Mouse (Mus musculus) hindbrain, embryonic 16.5 days (tissue): ENCODE measurements at regions not wholly inside any gene's neighbourhood (a gene's known extent, or its start where the extent isn't known, plus 50 kb on each side); places are given as distances from the start of the nearest gene placed in this dataset.

Source experiments
- ATAC-seq: fragments of 200-750 bp; cut with Nextera tagmentation; 2 replicates; pipeline ENCODE4 v1.8.0; 2017; ENCODE audit warnings: moderate TSS enrichment, moderate library complexity
- H3K27ac ChIP-seq: fragments of 300-500 bp; sonication (generic); 2 replicates; pipeline ENCODE4 v1.5.1; 2014; ENCODE audit warnings: low read depth, mild to moderate bottlenecking, control low read depth, low read length, moderate library complexity
- H3K27me3 ChIP-seq: fragments of 300-500 bp; sonication (generic); replicated peaks from 2 replicates; pipeline ENCODE4 v1.6.1; 2014; ENCODE audit warnings: low read length; ENCODE audit not compliant: control insufficient read depth, insufficient read depth
- H3K36me3 ChIP-seq: fragments of 300-500 bp; sonication (generic); 2 replicates; pipeline ENCODE4 v1.6.1; 2014; ENCODE audit warnings: mild to moderate bottlenecking, low read length, moderate library complexity, mixed read lengths; ENCODE audit not compliant: control insufficient read depth, insufficient read depth
- H3K4me1 ChIP-seq: fragments of 300-500 bp; sonication (generic); 2 replicates; pipeline ENCODE4 v1.6.1; 2014; ENCODE audit warnings: low read depth, low read length; ENCODE audit not compliant: control insufficient read depth, insufficient read depth
- H3K4me2 ChIP-seq: fragments of 300-500 bp; sonication (generic); 2 replicates; pipeline ENCODE4 v1.6.1; 2014; ENCODE audit warnings: mild to moderate bottlenecking, low read length, control low read depth, moderate library complexity
- H3K4me3 ChIP-seq: fragments of 300-500 bp; sonication (generic); 2 replicates; pipeline ENCODE4 v1.5.1; 2014; ENCODE audit warnings: mild to moderate bottlenecking, low read length, control low read depth, moderate library complexity
- H3K9ac ChIP-seq: fragments of 300-500 bp; sonication (generic); 2 replicates; pipeline ENCODE4 v1.6.1; 2014; ENCODE audit warnings: low read depth, mild to moderate bottlenecking, control low read depth, low read length, moderate library complexity
- H3K9me3 ChIP-seq: fragments of 300-500 bp; sonication (generic); 2 replicates; pipeline ENCODE4 v1.6.1; 2014; ENCODE audit warnings: mild to moderate bottlenecking, low read length, moderate library complexity; ENCODE audit not compliant: control insufficient read depth
- WGBS: fragments of 180-500 bp; shearing (Covaris S2); extraction: QIAGEN DNeasy Blood & Tissue Kit; methylation state at CpG from one replicate; pipeline ENCODE4 v1.1.7; 2014; 5-methylcytosine and 5-hydroxymethylcytosine counted together

DNA sequence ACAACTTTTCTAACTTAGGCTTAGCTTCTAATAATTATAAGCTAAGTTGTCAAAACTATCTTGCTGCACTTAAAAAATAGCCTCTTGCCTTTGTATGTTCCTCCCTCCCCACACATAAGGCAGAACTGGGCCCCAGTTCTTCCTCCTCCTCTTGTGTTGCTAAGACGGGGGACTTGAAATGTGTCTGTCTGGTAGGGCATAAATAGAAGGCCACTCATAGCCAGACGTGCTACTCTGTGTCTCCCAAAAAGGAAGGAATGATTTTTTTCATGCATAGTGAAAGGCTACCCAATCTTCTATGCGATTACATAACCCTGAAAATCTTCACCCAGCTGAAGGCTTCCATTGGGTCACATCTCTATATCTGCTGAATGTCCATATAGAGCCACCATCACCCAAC, 183.5 kb downstream of the Hsfy2 start:
- no peak for ATAC-seq
- Histone ChIP-seq H3K36me3 (no peaks in the 10 kb centered on the region), H3K4me2 (no peak overlapping the region), H3K9ac (no peak overlapping the region), H3K4me1 (no peaks in the 10 kb centered on the region), H3K4me3 (no peak overlapping the region), H3K27ac (no peak overlapping the region), H3K9me3 (no peaks in the 10 kb centered on the region), H3K27me3 (no peaks in the 10 kb centered on the region)
- 76% methylated on average over 3 of the region's 3 CpGs for WGBS

DNA sequence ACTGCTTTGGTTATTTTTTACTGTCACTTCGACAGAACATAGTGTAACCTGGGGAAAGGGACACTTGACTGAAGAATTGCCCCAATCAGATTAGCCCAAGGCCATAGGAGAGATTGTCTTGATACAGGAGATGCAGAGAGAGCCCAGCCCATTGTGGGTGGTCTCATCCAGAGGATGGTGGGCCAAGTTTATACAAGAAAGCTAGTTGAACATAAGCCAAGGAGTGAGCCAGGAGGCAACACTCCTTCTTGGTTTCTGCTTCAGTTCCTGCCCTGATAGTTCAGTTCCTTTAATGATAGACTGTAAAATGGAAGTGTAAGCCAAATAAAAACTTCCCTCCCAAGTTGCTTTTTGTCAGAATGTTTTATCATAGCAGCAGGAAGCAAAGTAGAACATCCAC, 194.4 kb downstream of the Hsfy2 start:
- 75% methylated on average over 1 of the region's 1 CpGs for WGBS
- no peaks in the 10 kb centered on the region for H3K9me3 ChIP-seq
- H3K4me1 ChIP-seq: no peaks in the 10 kb centered on the region
- H3K4me2 ChIP-seq: no peak overlapping the region
- no peaks in the 10 kb centered on the region for H3K27me3 ChIP-seq
- no peak for ATAC-seq
- H3K36me3 ChIP-seq: no peaks in the 10 kb centered on the region
- no peak overlapping the region for H3K9ac ChIP-seq
- H3K4me3 ChIP-seq: no peak overlapping the region
- no peak overlapping the region for H3K27ac ChIP-seq

DNA sequence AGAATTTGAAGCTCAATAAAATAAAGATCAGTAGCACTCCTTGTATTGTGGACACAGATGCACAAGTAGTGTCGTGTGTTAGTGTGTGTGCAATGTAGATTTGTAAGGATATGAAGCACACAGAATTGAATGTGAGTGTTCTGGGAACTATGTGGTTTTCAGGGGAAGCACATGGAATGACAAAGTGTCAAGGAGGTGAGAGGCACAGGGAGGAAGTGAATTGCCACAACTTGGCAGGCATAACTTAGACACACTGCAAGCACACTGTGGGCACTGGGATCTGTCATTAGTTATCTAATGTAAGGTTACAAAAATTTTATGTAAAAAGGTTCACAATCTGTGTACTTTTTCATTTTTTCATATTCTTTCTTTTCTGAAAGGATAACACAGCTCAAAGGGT, 230.4 kb downstream of the Hsfy2 start:
- no peak overlapping the region for H3K4me2 ChIP-seq
- no peaks in the 10 kb centered on the region for H3K36me3 ChIP-seq
- no peak overlapping the region for H3K4me3 ChIP-seq
- H3K27me3 ChIP-seq: no peaks in the 10 kb centered on the region
- no peak overlapping the region for H3K9ac ChIP-seq
- WGBS: 92% methylated on average over 1 of the region's 1 CpGs
- no peaks in the 10 kb centered on the region for H3K9me3 ChIP-seq
- no peaks in the 10 kb centered on the region for H3K4me1 ChIP-seq
- ATAC-seq: no peak
- no peak overlapping the region for H3K27ac ChIP-seq

DNA sequence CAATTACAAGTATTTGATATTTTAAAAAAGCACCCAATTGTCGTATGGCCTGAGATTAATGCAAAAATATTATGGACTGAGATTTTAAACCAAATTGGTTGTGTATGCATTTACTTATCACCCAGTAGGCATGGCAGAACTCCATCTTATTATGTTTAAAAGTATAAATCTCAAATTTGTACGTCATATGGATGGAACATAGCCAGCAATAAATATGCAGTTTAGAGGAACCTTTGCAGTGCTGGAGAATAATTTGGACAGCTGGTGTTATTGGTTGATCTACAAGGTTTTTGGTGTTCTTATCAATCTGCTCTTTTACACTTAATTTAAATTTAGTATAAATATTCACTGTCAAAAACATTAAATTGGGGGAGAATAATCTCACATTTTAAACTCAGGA, 233.9 kb downstream of the Hsfy2 start:
- Histone ChIP-seq H3K27me3 (no peaks in the 10 kb centered on the region), H3K4me1 (no peaks in the 10 kb centered on the region), H3K9ac (no peak overlapping the region), H3K36me3 (no peaks in the 10 kb centered on the region), H3K9me3 (no peaks in the 10 kb centered on the region), H3K4me3 (no peak overlapping the region), H3K27ac (no peak overlapping the region), H3K4me2 (no peak overlapping the region)
- no peak for ATAC-seq
- WGBS: 91% methylated on average over 2 of the region's 2 CpGs

DNA sequence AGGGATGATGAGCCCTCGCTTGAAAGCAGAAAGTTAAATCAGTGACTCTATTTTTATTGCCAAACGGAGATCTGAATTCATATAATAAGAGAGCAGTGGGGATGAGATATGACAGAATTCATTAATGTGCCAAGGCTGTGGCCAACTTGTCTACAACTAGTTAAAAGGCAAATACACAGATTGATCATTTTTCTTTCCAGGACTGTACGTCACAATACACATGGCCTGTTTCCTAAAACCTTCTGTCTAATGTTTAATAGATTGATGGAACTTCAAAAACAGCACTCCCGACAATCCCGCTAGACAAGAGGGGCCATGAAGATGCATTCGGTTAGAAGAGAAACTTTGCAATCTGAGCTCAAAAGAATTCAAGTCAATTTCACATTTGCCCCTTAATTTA, 241.4 kb downstream of the Hsfy2 start:
- Histone ChIP-seq H3K4me3 (no peak overlapping the region), H3K4me2 (no peak overlapping the region), H3K27me3 (no peaks in the 10 kb centered on the region), H3K9ac (no peak overlapping the region), H3K27ac (no peak overlapping the region), H3K36me3 (no peaks in the 10 kb centered on the region), H3K4me1 (no peaks in the 10 kb centered on the region), H3K9me3 (no peaks in the 10 kb centered on the region)
- no peak for ATAC-seq
- 88% methylated on average over 6 of the region's 6 CpGs for WGBS

DNA sequence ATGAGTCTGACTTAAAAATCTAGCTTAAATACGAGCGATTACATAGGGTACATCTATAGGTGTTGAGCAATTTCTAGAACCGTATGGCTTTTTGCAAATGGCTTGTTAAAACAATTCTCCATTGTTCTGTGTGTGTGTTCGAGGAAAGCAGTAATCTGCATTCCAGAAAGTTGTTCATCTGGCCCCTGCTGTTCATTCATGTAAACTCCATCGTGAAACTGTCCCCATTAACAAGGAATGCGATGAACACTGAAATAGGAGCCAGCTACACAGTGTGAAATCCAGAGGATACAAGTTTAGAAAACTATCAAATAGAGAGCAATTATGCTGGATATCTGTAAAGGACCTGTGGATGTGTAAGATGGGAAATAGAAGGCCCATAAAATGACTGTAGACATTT, 250.1 kb downstream of the Hsfy2 start:
- no peak for ATAC-seq
- 56% methylated on average over 6 of the region's 6 CpGs for WGBS
- no peak overlapping the region for H3K27ac ChIP-seq
- no peaks in the 10 kb centered on the region for H3K27me3 ChIP-seq
- H3K9ac ChIP-seq: no peak overlapping the region
- H3K4me2 ChIP-seq: no peak overlapping the region
- H3K4me1 ChIP-seq: no peaks in the 10 kb centered on the region
- no peaks in the 10 kb centered on the region for H3K9me3 ChIP-seq
- H3K36me3 ChIP-seq: no peaks in the 10 kb centered on the region
- H3K4me3 ChIP-seq: no peak overlapping the region

DNA sequence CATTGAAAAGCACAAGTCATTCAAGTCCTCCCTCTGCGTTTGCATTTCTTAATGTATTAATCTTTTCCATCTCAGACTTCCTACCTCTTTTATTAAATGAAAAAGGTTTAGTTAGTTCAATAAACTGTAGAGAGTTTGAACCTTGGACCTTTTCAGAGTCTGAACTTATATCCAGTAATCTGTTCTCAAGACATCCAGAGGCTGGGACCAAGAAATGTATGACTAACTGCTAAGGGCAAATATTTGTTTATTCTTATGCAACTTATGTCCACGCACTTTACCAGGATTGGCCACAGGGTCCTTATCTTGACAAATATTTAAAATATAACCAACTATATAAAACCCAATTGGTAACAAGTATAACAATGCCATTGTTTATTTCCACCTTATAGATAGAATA, 270.9 kb downstream of the Hsfy2 start:
- WGBS: 90% methylated on average over 2 of the region's 2 CpGs
- H3K9ac ChIP-seq: no peak overlapping the region
- no peaks in the 10 kb centered on the region for H3K36me3 ChIP-seq
- H3K27ac ChIP-seq: no peak overlapping the region
- no peak overlapping the region for H3K4me2 ChIP-seq
- ATAC-seq: no peak
- no peaks in the 10 kb centered on the region for H3K4me1 ChIP-seq
- H3K27me3 ChIP-seq: no peaks in the 10 kb centered on the region
- no peak overlapping the region for H3K4me3 ChIP-seq
- no peaks in the 10 kb centered on the region for H3K9me3 ChIP-seq

DNA sequence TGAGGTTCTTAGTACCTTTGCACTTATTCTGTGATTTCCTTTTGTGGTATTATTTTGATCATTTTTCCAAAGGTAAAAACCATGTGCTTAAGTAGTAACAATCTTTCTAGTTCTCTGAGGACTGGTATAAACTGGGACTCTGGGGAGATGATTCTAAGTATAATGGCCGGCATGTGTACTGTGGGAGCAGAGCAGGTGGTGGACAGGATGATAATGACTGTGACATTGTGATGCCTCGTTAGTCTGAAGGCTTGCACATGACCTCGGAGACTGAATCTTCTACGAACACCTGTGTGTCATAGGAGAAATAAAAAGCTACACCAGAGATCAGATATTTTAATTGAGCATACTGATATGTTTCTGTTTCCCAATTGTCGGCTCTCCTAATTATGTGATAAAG, 276.4 kb downstream of the Hsfy2 start:
- no peak overlapping the region for H3K4me3 ChIP-seq
- no peak overlapping the region for H3K4me2 ChIP-seq
- H3K9ac ChIP-seq: no peak overlapping the region
- no peaks in the 10 kb centered on the region for H3K9me3 ChIP-seq
- no peaks in the 10 kb centered on the region for H3K36me3 ChIP-seq
- no peaks in the 10 kb centered on the region for H3K4me1 ChIP-seq
- WGBS: 50% methylated on average over 5 of the region's 5 CpGs
- no peak overlapping the region for H3K27ac ChIP-seq
- no peaks in the 10 kb centered on the region for H3K27me3 ChIP-seq
- ATAC-seq: no peak

DNA sequence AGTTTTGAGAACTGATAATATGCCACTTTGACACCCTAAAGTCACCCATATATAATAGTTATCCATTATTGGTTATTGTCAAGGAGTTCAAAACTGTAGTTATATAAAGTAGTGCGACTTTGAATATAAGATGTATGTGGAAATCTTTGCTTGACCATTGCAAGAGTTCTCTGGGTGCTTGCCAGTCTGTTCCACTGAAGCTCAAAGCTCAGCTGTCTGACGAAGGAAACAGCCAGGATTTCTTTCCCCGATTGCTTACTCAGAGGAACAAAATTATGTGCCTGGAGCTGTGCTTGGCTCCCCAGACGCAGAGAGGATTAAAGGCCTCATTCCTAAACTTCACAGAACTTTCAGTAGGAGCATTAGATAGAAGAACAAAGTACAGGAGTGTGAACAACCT, 290.6 kb downstream of the Hsfy2 start:
- Histone ChIP-seq H3K27me3 (no peaks in the 10 kb centered on the region), H3K4me2 (no peak overlapping the region), H3K36me3 (no peaks in the 10 kb centered on the region), H3K9me3 (no peaks in the 10 kb centered on the region), H3K4me3 (no peak overlapping the region), H3K9ac (no peak overlapping the region), H3K27ac (no peak overlapping the region), H3K4me1 (no peaks in the 10 kb centered on the region)
- 81% methylated on average over 4 of the region's 4 CpGs for WGBS
- ATAC-seq: no peak

DNA sequence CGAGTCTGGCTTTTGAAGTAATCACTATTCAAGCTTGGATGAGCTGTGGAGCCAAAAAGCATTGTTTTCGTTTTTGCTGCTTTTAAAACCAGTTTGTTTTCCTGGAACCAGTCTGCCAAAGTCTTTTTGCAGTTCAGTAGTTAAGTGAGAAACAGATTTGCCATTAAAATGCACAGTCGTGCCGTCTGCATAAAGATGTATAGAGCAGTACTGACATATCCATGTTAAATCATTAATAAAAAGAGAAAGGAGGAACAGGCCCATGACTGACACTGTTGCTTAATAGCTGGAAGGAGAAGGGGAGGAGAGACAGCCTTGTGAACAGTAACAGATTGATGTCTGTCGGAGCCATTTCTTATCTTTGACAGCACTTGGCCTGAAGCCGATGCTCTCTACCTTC, 292.3 kb downstream of the Hsfy2 start:
- Histone ChIP-seq H3K9me3 (no peaks in the 10 kb centered on the region), H3K27me3 (no peaks in the 10 kb centered on the region), H3K9ac (no peak overlapping the region), H3K4me2 (no peak overlapping the region), H3K4me3 (no peak overlapping the region), H3K36me3 (no peaks in the 10 kb centered on the region), H3K4me1 (no peaks in the 10 kb centered on the region), H3K27ac (no peak overlapping the region)
- WGBS: 50% methylated on average over 6 of the region's 6 CpGs
- ATAC-seq: no peak
